Mouse (Mus musculus) brain, embryonic 14.5 days (tissue): Measurements from ENCODE around the gene Vps18.

Source experiments
- CTCF ChIP-seq: fragments of 200-500 bp; IDR thresholded peaks from 2 replicates; pipeline ENCODE4 v1.5.1; 2012; ENCODE audit warnings: inconsistent platforms, mild to moderate bottlenecking, moderate library complexity, borderline replicate concordance; ENCODE audit not compliant: insufficient read depth, insufficient read length; ENCODE audit errors: extremely low read depth
- POLR2A ChIP-seq: fragments of 200-500 bp; IDR thresholded peaks from 2 replicates; pipeline ENCODE4 v1.6.1; 2012; ENCODE audit warnings: mild to moderate bottlenecking, inconsistent platforms, borderline replicate concordance; ENCODE audit not compliant: poor library complexity, insufficient read depth, insufficient read length, severe bottlenecking; ENCODE audit errors: extremely low read depth

GRCm38 (mm10) chr2:119327102-119327480, 38.6 kb downstream of the Vps18 start:
- TF ChIP-seq CTCF (peak; percentile 57; the same call in 1 of the 2 replicates), POLR2A (no peak)
